Mouse (Mus musculus) stomach, embryonic 16.5 days (tissue): ENCODE results near the gene Ubtd2. TPM values are rescaled to one million over a fixed set of nuclear protein-coding genes. Genes with fewer than 3 reads are reported as not detected.

ENCODE experiments used
- ATAC-seq: fragments of 200-750 bp; cut with Nextera tagmentation; 2 replicates; pipeline ENCODE4 v1.8.0; 2017; ENCODE audit warnings: moderate number of reproducible peaks, moderate TSS enrichment; ENCODE audit not compliant: insufficient read depth, low FRiP score
- H3K27ac ChIP-seq: fragments of 300-500 bp; sonication (generic); 2 replicates; pipeline ENCODE4 v1.5.1; 2014; ENCODE audit warnings: low read length
- H3K27me3 ChIP-seq: fragments of 300-500 bp; sonication (generic); 2 replicates; pipeline ENCODE4 v1.6.1; 2014; ENCODE audit warnings: low read length, control low read depth, mixed read lengths; ENCODE audit not compliant: control insufficient read depth, insufficient read depth
- H3K36me3 ChIP-seq: fragments of 300-500 bp; sonication (generic); 2 replicates; pipeline ENCODE4 v1.6.1; 2014; ENCODE audit warnings: low read length; ENCODE audit not compliant: control insufficient read depth, insufficient read depth
- H3K4me1 ChIP-seq: fragments of 300-500 bp; sonication (generic); 2 replicates; pipeline ENCODE4 v1.6.1; 2014; ENCODE audit warnings: low read length, control low read depth, mixed read lengths; ENCODE audit not compliant: control insufficient read depth, insufficient read depth
- H3K4me2 ChIP-seq: fragments of 300-500 bp; sonication (generic); 2 replicates; pipeline ENCODE4 v1.6.1; 2014; ENCODE audit warnings: low read depth, low read length, mixed read lengths
- H3K4me3 ChIP-seq: fragments of 300-500 bp; sonication (generic); replicated peaks from 2 replicates; pipeline ENCODE4 v1.5.1; 2014; ENCODE audit warnings: mild to moderate bottlenecking, low read length
- H3K9ac ChIP-seq: fragments of 300-500 bp; sonication (generic); 2 replicates; pipeline ENCODE4 v1.6.1; 2014; ENCODE audit warnings: low read length
- H3K9me3 ChIP-seq: fragments of 300-500 bp; sonication (generic); replicated peaks from 2 replicates; pipeline ENCODE4 v1.6.1; 2016; ENCODE audit warnings: low read length, control low read depth; ENCODE audit not compliant: control insufficient read depth
- WGBS: fragments of 180-500 bp; shearing (Covaris S2); extraction: QIAGEN DNeasy Blood & Tissue Kit; methylation state at CpG from one replicate; pipeline ENCODE4 v1.1.7; 2014; 5-methylcytosine and 5-hydroxymethylcytosine counted together
- polyA plus RNA-seq: library from polyadenylated mRNA; unstranded; fragments of >200 nt; fragmentation: Nextera tagmentation; extraction: Ambion mirVana; gene quantifications from 2 replicates; pipeline ENCODE4 v1.2.1, GENCODE M21; 2015

Ubtd2 gene
- polyA plus RNA-seq, 1 experiment from 2014 or later, result 40.3 TPM

DNA sequence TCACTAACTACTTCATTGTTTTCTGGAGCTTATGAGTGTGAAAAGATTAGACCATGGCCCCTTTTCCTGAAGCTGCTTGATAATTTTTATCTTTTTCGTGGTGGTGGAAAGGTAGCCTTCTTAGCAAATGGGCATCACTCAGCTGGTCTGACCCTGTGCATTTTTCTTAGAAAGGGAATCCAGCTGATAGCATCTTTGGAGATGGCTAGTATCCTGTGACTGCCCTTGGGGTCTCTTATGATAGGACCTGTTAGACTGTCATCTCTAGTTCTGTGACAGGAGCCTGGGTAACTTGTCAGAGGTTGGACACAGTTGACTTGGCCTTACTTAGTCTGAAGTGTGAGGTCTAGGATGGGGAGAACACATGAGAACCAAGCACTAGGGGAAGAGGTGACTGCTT, 64.2 kb downstream of the Ubtd2 start:
- Histone ChIP-seq H3K4me1 (no peaks in the 10 kb centered on the region), H3K36me3 (no peaks in the 10 kb centered on the region), H3K27ac (no peak overlapping the region), H3K4me2 (no peak overlapping the region), H3K9ac (no peak overlapping the region), H3K9me3 (no peaks in the 10 kb centered on the region), H3K27me3 (no peaks in the 10 kb centered on the region), H3K4me3 (no peak overlapping the region)
- WGBS, result 83% methylated on average over 1 of the region's 1 CpGs
- no peak for ATAC-seq

DNA sequence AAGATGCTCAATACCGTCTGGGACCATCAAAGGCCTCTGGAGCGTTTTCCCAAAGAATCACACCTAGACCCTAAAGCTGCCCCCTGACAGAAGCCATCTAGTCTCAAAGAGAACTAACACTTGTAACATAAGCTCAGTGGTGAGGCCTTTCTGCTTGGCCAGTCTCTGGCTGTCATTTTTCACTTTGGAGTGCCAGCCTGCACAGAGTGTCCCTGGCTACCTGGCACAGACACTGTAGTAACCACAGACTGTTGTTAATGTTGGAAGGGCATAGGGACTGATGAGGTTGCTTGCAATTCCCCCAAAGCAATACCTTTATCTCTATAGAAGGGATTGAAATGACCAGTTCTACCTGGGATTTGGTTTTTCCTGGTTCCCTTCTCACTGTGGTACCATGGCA, 66.1 kb downstream of the Ubtd2 start:
- no peaks in the 10 kb centered on the region for H3K36me3 ChIP-seq
- ATAC-seq, result no peak
- no peak overlapping the region for H3K4me3 ChIP-seq
- H3K4me1 ChIP-seq, result no peaks in the 10 kb centered on the region
- no peaks in the 10 kb centered on the region for H3K9me3 ChIP-seq
- H3K27me3 ChIP-seq, result no peaks in the 10 kb centered on the region
- WGBS, result 88% methylated on average over 2 of the region's 2 CpGs
- no peak overlapping the region for H3K27ac ChIP-seq
- H3K4me2 ChIP-seq, result no peak overlapping the region
- H3K9ac ChIP-seq, result no peak overlapping the region

DNA sequence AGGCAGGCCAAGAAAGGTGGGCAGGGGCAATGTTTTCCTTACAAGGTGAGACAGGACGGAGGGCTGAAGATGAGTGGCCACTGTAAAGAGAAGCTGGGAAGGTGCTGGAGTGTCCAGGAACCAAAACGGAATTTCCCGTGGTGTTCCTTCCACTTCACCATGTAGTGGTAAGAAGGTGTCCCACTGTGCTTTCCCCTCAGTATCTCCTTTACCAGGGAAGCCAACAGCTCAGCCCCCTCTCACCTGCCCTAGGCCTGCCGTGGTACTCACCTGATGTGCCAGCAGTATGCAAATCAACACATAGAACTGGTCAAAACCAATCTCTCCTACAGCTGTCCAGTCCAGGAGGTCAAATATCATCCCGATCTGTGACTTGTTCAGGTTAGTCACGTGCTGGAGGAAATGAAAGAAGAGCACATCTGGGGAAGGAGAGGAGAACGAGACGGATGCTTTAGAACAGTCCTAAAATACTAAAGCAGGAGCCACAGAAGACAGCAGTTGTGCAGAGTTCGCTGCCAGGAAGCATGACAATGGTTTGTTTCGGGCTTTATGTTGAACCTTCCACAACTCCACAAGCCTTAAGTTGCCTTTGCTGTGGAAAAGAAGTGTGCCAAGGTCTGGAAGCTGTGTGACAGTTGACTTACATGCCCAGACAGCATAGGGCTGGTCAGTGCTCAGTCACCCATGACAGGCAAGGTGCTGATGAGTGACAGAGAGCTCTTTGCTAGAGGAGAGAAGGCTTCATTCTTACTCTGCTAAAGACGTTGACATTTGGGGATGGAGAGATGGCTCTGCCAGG, 69.2 kb downstream of the Ubtd2 start:
- Histone ChIP-seq H3K36me3 (no peaks in the 10 kb centered on the region), H3K4me3 (no peak overlapping the region), H3K27ac (no peak overlapping the region), H3K4me1 (no peaks in the 10 kb centered on the region), H3K27me3 (no peaks in the 10 kb centered on the region), H3K4me2 (no peak overlapping the region), H3K9me3 (no peaks in the 10 kb centered on the region), H3K9ac (no peak overlapping the region)
- no peak for ATAC-seq
- WGBS, result 84% methylated on average over 11 of the region's 11 CpGs

DNA sequence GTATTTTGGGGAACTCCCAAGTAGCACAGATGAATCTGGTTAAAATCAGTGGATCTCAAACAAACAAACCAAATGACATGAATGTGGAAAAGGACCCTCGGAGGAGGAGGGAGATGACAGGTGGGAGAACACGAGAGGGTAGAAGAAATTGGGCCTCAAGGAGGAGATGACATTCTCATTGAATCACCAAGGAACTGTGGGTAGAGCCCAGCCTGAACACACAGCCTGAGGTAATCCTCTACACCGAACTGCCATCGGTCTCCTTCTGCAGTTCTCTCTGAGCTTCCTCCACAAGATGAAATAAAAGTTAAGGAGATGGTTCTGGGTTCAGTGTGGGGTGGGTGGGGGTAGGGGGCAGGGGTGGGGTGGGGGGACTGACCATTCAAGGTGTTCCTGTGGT, 71.8 kb downstream of the Ubtd2 start:
- Histone ChIP-seq H3K4me3 (no peak overlapping the region), H3K27me3 (no peaks in the 10 kb centered on the region), H3K9ac (no peak overlapping the region), H3K27ac (no peak overlapping the region), H3K4me1 (no peaks in the 10 kb centered on the region), H3K36me3 (no peaks in the 10 kb centered on the region), H3K4me2 (no peak overlapping the region), H3K9me3 (no peaks in the 10 kb centered on the region)
- ATAC-seq, result no peak
- WGBS, result 82% methylated on average over 4 of the region's 4 CpGs

DNA sequence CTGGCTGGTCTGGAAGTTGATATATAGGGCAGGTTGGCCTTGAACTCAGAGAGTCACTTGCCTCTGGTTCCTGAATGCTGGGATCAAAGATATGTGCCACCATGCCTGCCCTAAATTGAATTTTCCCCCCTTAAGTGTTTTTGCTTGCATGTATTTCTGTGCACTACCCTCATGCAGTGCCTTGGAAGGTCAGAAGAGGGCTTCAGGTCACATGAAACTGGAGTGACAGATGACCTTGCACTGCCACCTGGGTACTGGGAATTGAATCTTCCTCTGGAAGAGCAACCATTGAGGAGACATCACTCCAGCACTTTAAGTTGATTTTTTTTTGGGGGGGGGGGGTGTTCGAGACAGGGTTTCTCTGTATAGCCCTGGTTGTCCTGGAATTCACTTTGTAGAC, 75.0 kb downstream of the Ubtd2 start:
- H3K36me3 ChIP-seq, result no peaks in the 10 kb centered on the region
- no peak overlapping the region for H3K27ac ChIP-seq
- H3K4me2 ChIP-seq, result no peak overlapping the region
- no peaks in the 10 kb centered on the region for H3K27me3 ChIP-seq
- WGBS, result 89% methylated on average over 1 of the region's 1 CpGs
- no peaks in the 10 kb centered on the region for H3K9me3 ChIP-seq
- H3K9ac ChIP-seq, result no peak overlapping the region
- no peak overlapping the region for H3K4me3 ChIP-seq
- no peak for ATAC-seq
- peaks cover 10% of the 10 kb centered on the region for H3K4me1 ChIP-seq

DNA sequence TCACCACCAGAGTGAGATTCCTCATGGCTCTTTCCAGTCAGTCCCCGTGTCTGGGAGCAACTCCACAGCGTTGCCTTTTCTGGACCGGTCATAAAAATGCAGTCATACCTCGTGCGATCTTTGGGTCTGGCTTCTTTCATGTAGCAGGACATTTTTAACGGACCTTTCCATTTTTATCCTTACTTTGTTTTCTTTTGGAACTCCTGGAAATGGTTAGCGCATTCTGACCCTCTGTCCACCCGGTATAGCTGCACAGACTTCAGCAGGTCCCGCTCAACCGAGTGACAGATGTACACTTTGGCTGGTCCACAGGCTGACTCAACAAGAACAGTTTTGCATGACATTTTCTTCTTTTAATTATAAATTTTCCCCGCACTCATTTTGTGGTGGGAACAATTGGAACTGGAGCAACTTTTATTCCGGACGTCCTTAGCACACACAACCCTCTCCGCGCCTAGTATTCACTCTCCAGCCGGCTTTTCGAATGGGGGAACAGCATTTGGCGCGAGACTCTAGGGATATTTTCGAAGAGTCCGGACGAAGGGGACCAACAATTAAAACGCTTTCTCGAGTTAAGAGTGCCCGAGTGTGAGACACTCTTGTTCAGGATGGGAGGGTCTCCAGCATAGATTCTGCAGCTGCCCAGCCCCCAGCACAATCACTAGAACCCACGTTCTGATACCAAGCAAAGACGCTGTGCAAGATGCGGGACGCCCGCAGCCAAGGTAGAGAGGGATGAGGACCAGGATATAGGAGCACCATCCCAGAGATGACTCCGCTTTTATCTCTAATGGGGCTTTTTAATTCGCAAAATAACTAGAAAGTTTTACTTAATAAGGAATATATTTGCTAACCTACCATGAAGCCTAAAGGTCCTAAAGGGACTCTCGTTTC, 76.9 kb downstream of the Ubtd2 start, which contains the start of gene Efcab9:
Efcab9 (minus strand) TSS at position 211 of the 894 bp plus-strand sequence.
- peak within 1 kb of the TSS; percentile 94 for H3K4me2 ChIP-seq
- H3K9ac ChIP-seq, result peak within 1 kb of the TSS; percentile 77
- H3K27ac ChIP-seq, result peak within 1 kb of the TSS; percentile 49; the same call in 1 of the 2 replicates
- WGBS, result 4% methylated on average over 33 of the region's 33 CpGs
- H3K4me1 ChIP-seq, result peaks cover 10% of the 10 kb centered on the region
- no peak for ATAC-seq
- no peaks in the 10 kb centered on the region for H3K27me3 ChIP-seq
- no peaks in the 10 kb centered on the region for H3K9me3 ChIP-seq
- H3K4me3 ChIP-seq, result peak within 1 kb of the TSS; percentile 77
- no peaks in the 10 kb centered on the region for H3K36me3 ChIP-seq

DNA sequence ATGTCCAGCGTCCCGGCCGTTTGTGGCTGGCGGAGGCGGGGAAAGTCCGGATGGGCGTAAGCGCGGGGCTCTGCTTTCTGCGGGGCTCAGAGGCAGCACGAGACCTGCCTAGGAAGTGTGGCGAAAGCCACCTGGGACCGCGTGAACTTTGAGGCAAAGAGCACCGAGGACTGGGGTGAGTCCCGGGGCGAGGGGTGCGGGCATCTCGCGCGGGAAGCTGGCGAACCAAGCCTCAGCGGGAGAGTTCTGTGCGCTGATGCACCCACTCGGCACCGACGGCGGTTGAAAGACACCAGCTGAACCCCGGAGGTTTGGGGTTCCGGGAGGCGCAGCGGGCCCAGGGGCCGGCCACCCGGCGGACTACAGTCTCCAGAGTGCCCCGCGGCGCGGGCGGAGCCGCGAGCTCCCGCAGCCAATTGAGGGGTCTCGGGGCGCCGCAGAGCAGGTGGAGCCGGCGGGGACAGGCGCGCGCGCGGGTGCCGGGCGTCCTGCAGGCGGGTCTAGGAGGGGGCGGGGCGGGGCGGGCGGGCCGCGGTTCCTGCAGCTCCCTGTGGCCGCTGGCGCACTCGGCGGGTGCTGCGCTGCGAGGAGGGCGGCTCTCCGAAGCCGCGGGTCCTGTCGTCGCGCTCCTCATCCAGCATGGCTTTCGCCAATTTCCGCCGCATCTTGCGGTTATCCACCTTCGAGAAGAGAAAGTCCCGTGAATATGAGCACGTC, 77.8 kb downstream of the Ubtd2 start, which contains the start of gene Stk10:
Stk10 (plus strand) TSS at position 541 of the 717 bp plus-strand sequence.
- peak within 1 kb of the TSS; percentile 77 for H3K4me3 ChIP-seq
- H3K9me3 ChIP-seq, result no peaks in the 10 kb centered on the region
- H3K9ac ChIP-seq, result peak within 1 kb of the TSS; percentile 77
- peak; percentile 96 for ATAC-seq
- no peaks in the 10 kb centered on the region for H3K27me3 ChIP-seq
- peaks cover 16% of the 10 kb centered on the region for H3K4me1 ChIP-seq
- WGBS, result under 1% methylated on average over 79 of the region's 82 CpGs
- H3K36me3 ChIP-seq, result no peaks in the 10 kb centered on the region
- H3K27ac ChIP-seq, result peak within 1 kb of the TSS; percentile 49; the same call in 1 of the 2 replicates
- peak within 1 kb of the TSS; percentile 94 for H3K4me2 ChIP-seq

DNA sequence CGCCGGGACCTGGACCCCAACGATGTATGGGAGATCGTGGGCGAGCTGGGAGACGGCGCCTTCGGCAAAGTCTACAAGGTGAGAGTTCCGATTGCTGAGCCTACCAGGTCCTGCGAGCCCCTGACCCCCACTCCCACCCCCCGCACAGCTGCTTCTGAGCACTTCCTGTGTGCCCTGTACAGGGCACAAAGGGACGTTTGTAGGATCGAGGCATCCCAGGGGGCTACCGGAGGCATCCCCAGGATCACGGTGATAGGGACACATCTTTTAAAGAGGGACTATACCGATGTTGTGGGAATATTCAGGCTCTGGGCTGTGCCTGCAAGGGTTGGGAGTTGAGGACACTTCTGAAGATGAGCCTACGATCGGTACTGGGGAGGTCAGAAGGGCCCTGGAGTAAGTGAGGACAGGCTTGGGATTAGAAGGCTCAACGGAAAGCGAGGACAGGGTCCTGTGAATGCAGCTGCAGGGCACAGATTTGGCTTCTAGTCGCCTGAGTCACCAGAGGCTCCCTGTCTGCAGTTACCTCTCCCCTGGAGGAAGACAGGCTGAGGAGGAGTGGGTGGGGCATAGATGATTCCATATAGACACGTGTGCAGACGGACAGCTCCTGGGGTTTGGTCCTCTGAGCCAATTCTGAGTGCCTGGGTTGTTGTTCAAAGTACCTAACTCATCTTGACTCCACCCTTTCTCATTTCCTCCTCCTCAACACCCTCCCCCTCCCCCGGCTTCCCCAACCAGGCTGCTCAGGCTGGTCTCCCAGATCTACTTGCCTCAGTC, 78.5 kb downstream of the Ubtd2 start:
- peak overlapping the region; percentile 94 for H3K4me2 ChIP-seq
- H3K27me3 ChIP-seq, result no peaks in the 10 kb centered on the region
- ATAC-seq, result peak; percentile 14; the same call in 1 of the 2 replicates
- peak overlapping the region; percentile 46; the same call in 1 of the 2 replicates for H3K27ac ChIP-seq
- WGBS, result 3% methylated on average over 24 of the region's 24 CpGs
- peak overlapping the region; percentile 77 for H3K4me3 ChIP-seq
- no peaks in the 10 kb centered on the region for H3K36me3 ChIP-seq
- H3K9me3 ChIP-seq, result no peaks in the 10 kb centered on the region
- peaks cover 23% of the 10 kb centered on the region for H3K4me1 ChIP-seq
- peak overlapping the region; percentile 77 for H3K9ac ChIP-seq
